Mouse (Mus musculus) heart, embryonic 15.5 days (tissue): ENCODE measurements around the gene Trim12a. TPM values are rescaled to one million over a fixed set of nuclear protein-coding genes. Genes with fewer than 3 reads are reported as not detected.
"Not testable (repeated sequence)": the region's sequence is repeated elsewhere in the genome, so short reads cannot be mapped to it uniquely, and the experiment has no call there.

Experiments used
- ATAC-seq: fragments of 200-750 bp; cut with Nextera tagmentation; replicated peaks from 2 replicates; pipeline ENCODE4 v1.8.0; 2017; ENCODE audit warnings: low read depth, moderate TSS enrichment; ENCODE audit not compliant: insufficient number of reproducible peaks, insufficient read depth, low FRiP score
- H3K27ac ChIP-seq: fragments of 300-500 bp; sonication (generic); 2 replicates; pipeline ENCODE4 v1.5.1; 2015; ENCODE audit warnings: mild to moderate bottlenecking, inconsistent platforms
- H3K27me3 ChIP-seq: fragments of 300-500 bp; sonication (generic); 2 replicates; pipeline ENCODE4 v1.6.1; 2015; ENCODE audit warnings: inconsistent platforms
- H3K36me3 ChIP-seq: fragments of 300-500 bp; sonication (generic); 2 replicates; pipeline ENCODE4 v1.6.1; 2015; ENCODE audit warnings: mild to moderate bottlenecking, inconsistent platforms
- H3K4me1 ChIP-seq: fragments of 300-500 bp; sonication (generic); replicated peaks from 2 replicates; pipeline ENCODE4 v1.6.1; 2015; ENCODE audit warnings: inconsistent platforms
- H3K4me2 ChIP-seq: fragments of 300-500 bp; sonication (generic); 2 replicates; pipeline ENCODE4 v1.6.1; 2015; ENCODE audit warnings: inconsistent platforms, mild to moderate bottlenecking, moderate library complexity
- H3K4me3 ChIP-seq: fragments of 300-500 bp; sonication (generic); 2 replicates; pipeline ENCODE4 v1.5.1; 2015; ENCODE audit warnings: mild to moderate bottlenecking, inconsistent platforms
- H3K9ac ChIP-seq: fragments of 300-500 bp; sonication (generic); 2 replicates; pipeline ENCODE4 v1.6.1; 2015; ENCODE audit warnings: mild to moderate bottlenecking, inconsistent platforms
- H3K9me3 ChIP-seq: fragments of 300-500 bp; sonication (generic); replicated peaks from 2 replicates; pipeline ENCODE4 v1.6.1; 2016; ENCODE audit warnings: inconsistent platforms
- WGBS: fragments of 180-500 bp; shearing (Covaris S2); methylation state at CpG from one replicate; pipeline ENCODE4 v1.1.7; 2015; ENCODE audit warnings: mixed read lengths; 5-methylcytosine and 5-hydroxymethylcytosine counted together
- polyA plus RNA-seq: library from polyadenylated mRNA; unstranded; fragments of >200 nt; fragmentation: Nextera tagmentation; extraction: Ambion mirVana; gene quantifications from 2 replicates; pipeline ENCODE4 v1.2.1, GENCODE M21; 2015

Gene Trim12a
- polyA plus RNA-seq, 1 experiment from 2014 or later: 8.6 TPM

GRCm38 (mm10) chr7:104287576-104288443 is 27.5 kb downstream of the Trim12a start, which contains the start of gene Trim5:
Gene Trim5 (minus strand): TSS chr7:104288094.
- ATAC-seq: peak; percentile 89
- Histone ChIP-seq H3K27ac (peak within 1 kb of the TSS; percentile 16; the same call in 1 of the 2 replicates), H3K4me3 (peak within 1 kb of the TSS; percentile 49), H3K4me2 (peak within 1 kb of the TSS; percentile 51)
- H3K36me3 ChIP-seq, H3K9ac ChIP-seq, H3K9me3 ChIP-seq, H3K4me1 ChIP-seq, H3K27me3 ChIP-seq: not testable (repeated sequence)
- 25% methylated on average over 14 of the region's 14 CpGs for whole genome bisulfite sequencing

- ATAC-seq, H3K4me1 ChIP-seq, H3K4me3 ChIP-seq, H3K27me3 ChIP-seq, H3K36me3 ChIP-seq, H3K4me2 ChIP-seq, H3K9ac ChIP-seq, H3K27ac ChIP-seq, H3K9me3 ChIP-seq: not testable (repeated sequence)
- 67% methylated on average over 3 of the region's 3 CpGs for WGBS
Measured at GRCm38 (mm10) chr7:104279361-104279760, 35.9 kb downstream of the Trim12a start.

- not testable (repeated sequence) for H3K27ac ChIP-seq, H3K9me3 ChIP-seq, H3K4me3 ChIP-seq, H3K9ac ChIP-seq, H3K4me2 ChIP-seq, ATAC-seq, H3K36me3 ChIP-seq, H3K27me3 ChIP-seq, H3K4me1 ChIP-seq
- WGBS: 52% methylated on average over 4 of the region's 5 CpGs
Measured at GRCm38 (mm10) chr7:104265335-104265734, 49.9 kb downstream of the Trim12a start.

GRCm38 (mm10) chr7:104260380-104260779 is 54.9 kb downstream of the Trim12a start:
- not testable (repeated sequence) for H3K36me3 ChIP-seq, H3K9ac ChIP-seq, ATAC-seq, H3K4me3 ChIP-seq, H3K9me3 ChIP-seq, H3K4me1 ChIP-seq, H3K27me3 ChIP-seq, H3K27ac ChIP-seq, H3K4me2 ChIP-seq
- WGBS: 75% methylated on average over 4 of the region's 4 CpGs

Other genes starting within 250 kb of the Trim12a start
- not detected in 2 replicates for gene Olfr644, start 243.6 kb downstream of the Trim12a start, polyA plus RNA-seq
- gene Olfr645, start 230.0 kb downstream of the Trim12a start, polyA plus RNA-seq: not detected in 2 replicates
- not detected in 2 replicates for gene Olfr646, start 210.6 kb downstream of the Trim12a start, polyA plus RNA-seq
- gene Ubqln5, start 185.6 kb downstream of the Trim12a start, polyA plus RNA-seq: not detected in 2 replicates
- gene Olfr643, start 178.1 kb downstream of the Trim12a start, polyA plus RNA-seq: not detected in 2 replicates
- not detected in 2 replicates for gene Ubqln3, start 172.2 kb downstream of the Trim12a start, polyA plus RNA-seq
- not detected in 2 replicates for gene Ubqlnl, start 164.9 kb downstream of the Trim12a start, polyA plus RNA-seq
- gene Olfm5, start 150.6 kb downstream of the Trim12a start, polyA plus RNA-seq: 0.18 TPM in 1 of 2 replicates, not detected in the other
- 0.16 and 0.25 TPM in 2 replicates for gene Olfr648, start 132.1 kb downstream of the Trim12a start, polyA plus RNA-seq
- not detected in 2 replicates for gene Olfr649, start 119.5 kb downstream of the Trim12a start, polyA plus RNA-seq
- gene Trim6, start 96.7 kb downstream of the Trim12a start, polyA plus RNA-seq: 1.7 and 1.9 TPM in 2 replicates
- gene Trim34a, start 71.0 kb downstream of the Trim12a start, polyA plus RNA-seq: 2.7 and 3.0 TPM in 2 replicates
- 0.48 and 0.72 TPM in 2 replicates for gene Trim5, start 27.4 kb downstream of the Trim12a start, polyA plus RNA-seq
- gene Trim34b, start 14.0 kb upstream of the Trim12a start, polyA plus RNA-seq: 0.08 and 0.15 TPM in 2 replicates
- 2.7 and 3.1 TPM in 2 replicates for gene Trim12c, start 37.9 kb upstream of the Trim12a start, polyA plus RNA-seq
- 0.18 TPM in 2 replicates for gene Trim30b, start 54.4 kb upstream of the Trim12a start, polyA plus RNA-seq
- 0.11 and 0.23 TPM in 2 replicates for gene Trim30c, start 85.4 kb upstream of the Trim12a start, polyA plus RNA-seq
- gene Trim30a, start 149.7 kb upstream of the Trim12a start, polyA plus RNA-seq: 0.92 and 1.9 TPM in 2 replicates
- 0.48 and 1.1 TPM in 2 replicates for gene Trim30d, start 192.4 kb upstream of the Trim12a start, polyA plus RNA-seq
- gene Olfr651, start 234.7 kb upstream of the Trim12a start, polyA plus RNA-seq: not detected in 2 replicates
- gene Olfr652, start 245.4 kb upstream of the Trim12a start, polyA plus RNA-seq: not detected in 2 replicates